Mouse (Mus musculus): ENCODE results near the gene Tmem211.

DNA sequence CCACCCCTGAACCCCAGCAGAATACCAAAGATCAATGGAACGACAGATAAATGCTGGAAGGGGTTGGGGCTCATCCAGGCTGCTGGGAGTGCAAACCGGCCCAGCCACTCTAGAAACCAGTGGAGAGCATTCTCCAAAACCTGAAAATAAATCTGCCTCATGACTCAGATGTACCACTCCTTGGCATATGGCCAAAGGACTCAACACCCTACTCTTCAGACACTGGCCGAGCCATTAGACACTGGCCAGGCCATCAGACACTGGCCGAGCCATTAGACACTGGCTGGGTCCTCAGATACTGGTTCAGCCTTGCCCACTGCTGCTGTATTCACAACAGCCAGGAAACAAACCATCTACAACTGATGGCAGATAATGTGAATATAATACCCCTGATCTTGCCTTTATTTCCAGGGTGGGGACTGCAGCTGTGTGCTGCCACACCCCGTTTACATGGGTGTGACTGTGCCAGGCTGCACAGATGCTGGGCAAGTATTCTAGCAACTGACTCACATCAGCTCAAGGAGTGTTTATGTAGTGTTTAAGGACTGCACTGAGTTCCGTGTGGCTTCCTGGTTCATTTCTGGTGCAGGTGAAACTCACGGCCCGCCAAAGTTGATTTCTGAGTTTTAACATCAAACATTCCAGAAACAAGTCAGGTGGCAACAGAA is 22.7 kb downstream of the Tmem211 start:
- no peak for TF ChIP-seq EP300 (IDR thresholded peaks at IDR 0.05; ENCODE audit: low read depth)
- no peak for TF ChIP-seq CTCF (IDR thresholded peaks at IDR 0.05; ENCODE audit: low read depth)

Data from heart, postnatal 0 days (tissue).